Mouse (Mus musculus) CH12.LX (cell line): ENCODE data around the gene D130043K22Rik. TPM values are rescaled to one million over a fixed set of nuclear protein-coding genes. Genes with fewer than 3 reads are reported as not detected.

Experiments
- DNase-seq: peaks from one replicate; pipeline ENCODE4 v3.0.0-alpha.2; 2013; ENCODE audit errors: extremely low read depth
- H3K27ac ChIP-seq: 2 replicates; pipeline ENCODE4 v1.5.1; 2012; ENCODE audit warnings: low read depth, mild to moderate bottlenecking, control low read depth, moderate library complexity; ENCODE audit not compliant: insufficient read depth
- H3K27me3 ChIP-seq: replicated peaks from 2 replicates; pipeline ENCODE3; 2012; ENCODE audit warnings: inconsistent platforms
- H3K36me3 ChIP-seq, 2 experiments: replicated peaks in 1 of 2; 2 replicates each; pipeline versions ENCODE3 to v1.6.1; 2012; ENCODE audit warnings: inconsistent platforms in 1 of 2, low read length in 1 of 2, mild to moderate bottlenecking in 1 of 2, mixed read lengths in 1 of 2, moderate library complexity in 1 of 2; ENCODE audit not compliant: control insufficient read depth in 1 of 2, insufficient read depth in 1 of 2
- H3K4me1 ChIP-seq, 2 experiments: 2 replicates each; pipeline ENCODE4 v1.6.1; 2012; ENCODE audit warnings: inconsistent platforms in 1 of 2, moderate library complexity in 1 of 2; ENCODE audit not compliant: insufficient read depth in 2 of 2, control insufficient read depth in 1 of 2
- H3K4me2 ChIP-seq: 2 replicates; pipeline ENCODE4 v1.6.1; 2012; ENCODE audit warnings: low read depth, mild to moderate bottlenecking, control low read depth; ENCODE audit not compliant: poor library complexity, insufficient read depth, severe bottlenecking
- H3K4me3 ChIP-seq, 3 experiments: fragments of 150-350 bp in 1 of 3; sonication (generic) in 1 of 3; replicated peaks in 1 of 3; 2 replicates each; pipeline versions ENCODE3 to v1.5.1; 2011 to 2012; ENCODE audit warnings: low read depth in 2 of 3, low read length in 2 of 3, mild to moderate bottlenecking in 2 of 3, moderate library complexity in 2 of 3, control low read depth in 1 of 3, improper control_type of control experiment in 1 of 3, inconsistent platforms in 1 of 3, mixed read lengths in 1 of 3; ENCODE audit not compliant: poor library complexity in 1 of 3
- H3K79me2 ChIP-seq: replicated peaks from 2 replicates; pipeline ENCODE4 v1.6.1; 2012; ENCODE audit warnings: mild to moderate bottlenecking, moderate library complexity; ENCODE audit not compliant: control insufficient read depth, poor library complexity, insufficient read depth, severe bottlenecking; ENCODE audit errors: extremely low read depth
- H3K9ac ChIP-seq: 2 replicates; pipeline ENCODE4 v1.6.1; 2012; ENCODE audit warnings: low read depth, mild to moderate bottlenecking, control low read depth, moderate library complexity; ENCODE audit not compliant: insufficient read depth
- H3K9me3 ChIP-seq: replicated peaks from 2 replicates; pipeline ENCODE3; 2012; ENCODE audit warnings: low read length, inconsistent platforms, mixed read lengths
- CHD1 ChIP-seq: IDR thresholded peaks from 2 replicates; pipeline ENCODE4 v1.6.1; 2012; ENCODE audit warnings: low read depth, low read length, improper control_type of control experiment, inconsistent platforms
- CHD2 ChIP-seq: IDR thresholded peaks from 2 replicates; pipeline ENCODE4 v1.6.1; 2011; ENCODE audit warnings: low read length, improper control_type of control experiment
- E2F4 ChIP-seq: IDR thresholded peaks from 2 replicates; pipeline ENCODE4 v1.6.1; 2011; ENCODE audit warnings: low read depth, low read length, improper control_type of control experiment; ENCODE audit not compliant: insufficient replicate concordance
- ETS1 ChIP-seq: conservative IDR thresholded peaks from 2 replicates; pipeline ENCODE4 v1.6.1; 2012; ENCODE audit warnings: low read depth, mild to moderate bottlenecking, inconsistent platforms, low read length, improper control_type of control experiment, moderate library complexity
- GABPA ChIP-seq: IDR thresholded peaks from 2 replicates; pipeline ENCODE4 v1.6.1; 2012; ENCODE audit warnings: low read depth, low read length, improper control_type of control experiment, inconsistent platforms; ENCODE audit not compliant: insufficient replicate concordance
- HCFC1 ChIP-seq: IDR thresholded peaks from 2 replicates; pipeline ENCODE4 v1.6.1; 2012; ENCODE audit warnings: low read depth, mild to moderate bottlenecking, inconsistent platforms, low read length, improper control_type of control experiment
- IRF4 ChIP-seq: IDR thresholded peaks from 2 replicates; pipeline ENCODE4 v1.6.1; 2014; ENCODE audit warnings: low read depth, mild to moderate bottlenecking, inconsistent platforms, low read length, improper control_type of control experiment
- JUN ChIP-seq: IDR thresholded peaks from 2 replicates; pipeline ENCODE4 v1.6.1; 2011; ENCODE audit warnings: low read depth, mild to moderate bottlenecking, low read length, improper control_type of control experiment, moderate library complexity; ENCODE audit not compliant: insufficient read depth
- KAT2A ChIP-seq: IDR thresholded peaks from 2 replicates; pipeline ENCODE4 v1.6.1; 2012; ENCODE audit warnings: low read length, improper control_type of control experiment, inconsistent platforms; ENCODE audit not compliant: insufficient replicate concordance
- MAZ ChIP-seq: IDR thresholded peaks from 2 replicates; pipeline ENCODE4 v1.6.1; 2012; ENCODE audit warnings: low read depth, mild to moderate bottlenecking, inconsistent platforms, low read length, improper control_type of control experiment, moderate library complexity
- MEF2A ChIP-seq: IDR thresholded peaks from 2 replicates; pipeline ENCODE4 v1.6.1; 2014; ENCODE audit warnings: low read depth, mild to moderate bottlenecking, inconsistent platforms, low read length, improper control_type of control experiment, borderline replicate concordance
- MXI1 ChIP-seq: IDR thresholded peaks from 2 replicates; pipeline ENCODE4 v1.6.1; 2011; ENCODE audit warnings: mild to moderate bottlenecking, low read depth, low read length, improper control_type of control experiment
- MYC ChIP-seq: IDR thresholded peaks from 2 replicates; pipeline ENCODE4 v1.6.1; 2011; ENCODE audit warnings: low read depth, mild to moderate bottlenecking, improper control_type of control experiment, low read length
- NELFE ChIP-seq: IDR thresholded peaks from 2 replicates; pipeline ENCODE4 v1.6.1; 2011; ENCODE audit warnings: low read depth, low read length, improper control_type of control experiment
- NRF1 ChIP-seq: IDR thresholded peaks from 2 replicates; pipeline ENCODE4 v1.6.1; 2014; ENCODE audit warnings: low read depth, mild to moderate bottlenecking, inconsistent platforms, low read length, improper control_type of control experiment, moderate library complexity
- POLR2A ChIP-seq: IDR thresholded peaks from 2 replicates; pipeline ENCODE4 v1.6.1; 2011; ENCODE audit warnings: low read depth, mild to moderate bottlenecking, improper control_type of control experiment, low read length
- POLR2AphosphoS2 ChIP-seq: IDR thresholded peaks from 2 replicates; pipeline ENCODE4 v1.6.1; 2011; ENCODE audit warnings: low read depth, low read length, improper control_type of control experiment
- RCOR1 ChIP-seq: conservative IDR thresholded peaks from 2 replicates; pipeline ENCODE4 v1.6.1; 2012; ENCODE audit warnings: low read depth, mild to moderate bottlenecking, inconsistent platforms, low read length, improper control_type of control experiment
- SIN3A ChIP-seq: IDR thresholded peaks from 2 replicates; pipeline ENCODE4 v1.6.1; 2012; ENCODE audit warnings: low read length, improper control_type of control experiment, inconsistent platforms
- TBP ChIP-seq: conservative IDR thresholded peaks from 2 replicates; pipeline ENCODE4 v1.6.1; 2011; ENCODE audit warnings: low read depth, low read length, improper control_type of control experiment
- TCF12 ChIP-seq: IDR thresholded peaks from 2 replicates; pipeline ENCODE4 v1.6.1; 2014; ENCODE audit warnings: low read depth, mild to moderate bottlenecking, inconsistent platforms, low read length, improper control_type of control experiment
- ZMIZ1 ChIP-seq: IDR thresholded peaks from 2 replicates; pipeline ENCODE4 v1.6.1; 2012; ENCODE audit warnings: low read depth, mild to moderate bottlenecking, inconsistent platforms, low read length, improper control_type of control experiment
- dilution Hi-C: fragments of 300-500 bp; cut with MboI; formaldehyde crosslinking; loops from 2 replicates; pipeline ENCODE4 v1.14.3; 2020; ENCODE audit warnings: low sequenced_read_pairs; ENCODE audit not compliant: extremely low pct_unique_long_range_greater_than_20kb, extremely low pct_ligation_motif_present
- in situ Hi-C: fragments of 300-500 bp; cut with MboI; formaldehyde crosslinking; loops from 3 replicates; pipeline ENCODE4 v1.14.3; 2019; ENCODE audit warnings: low sequenced_read_pairs, low pct_ligation_motif_present, low pct_unique_long_range_greater_than_20kb, mixed read lengths
- polyA plus RNA-seq: library from polyadenylated mRNA; unstranded; fragments of >175 nt; gene quantifications from 2 replicates; pipeline ENCODE4 v1.2.1, GENCODE M21; 2012; ENCODE audit warnings: low read depth; ENCODE audit not compliant: insufficient read length
- total RNA-seq, 2 experiments: library from RNA; depleted of rRNA; stranded (reverse); fragments of 300-350 nt in 1 of 2; fragments of >200 nt in 1 of 2; gene quantifications; 2 replicates each; pipeline ENCODE4 v1.2.3; 2012 to 2014

D130043K22Rik gene
- total and polyA plus RNA-seq, 3 experiments: 0.04 to 0.25 (median 0.05) TPM

- Histone ChIP-seq H3K27ac (peak overlapping the region; percentile 93), H3K9me3 (no peaks in the 10 kb centered on the region), H3K79me2 (peaks cover 37% of the 10 kb centered on the region), H3K9ac (peak overlapping the region; percentile 97), H3K36me3 (peaks cover 8 to 14% of the 10 kb centered on the region in 2 experiments), H3K4me2 (peak overlapping the region; percentile 52; the same call in 1 of the 2 replicates), H3K4me1 (peaks cover 5 to 17% of the 10 kb centered on the region in 2 experiments; a peak in 3 of 4 replicates), H3K27me3 (no peaks in the 10 kb centered on the region), H3K4me3 (peak overlapping the region; percentile 87 to 97 (median 91))
- TF ChIP-seq CHD1 (peak; percentile 100), NELFE (peak; percentile 100), POLR2A (peak; percentile 99), RCOR1 (no peak; the same call in 1 of the 2 replicates), GABPA (peak; percentile 51; the same call in 1 of the 2 replicates), TBP (peak; percentile 93), HCFC1 (peak; percentile 79), IRF4 (no peak; the same call in 1 of the 2 replicates), KAT2A (0 out of 2 replicates have a peak, but pooled peaks have one; percentile 13), ETS1 (no peak; the same call in 1 of the 2 replicates), MAZ (peak; percentile 97), E2F4 (0 out of 2 replicates have a peak, but pooled peaks have one; percentile 69), CHD2 (no peak; the same call in 1 of the 2 replicates), MYC (peak; percentile 70; the same call in 1 of the 2 replicates), SIN3A (peak; percentile 96), MEF2A (peak; percentile 24; the same call in 1 of the 2 replicates), NRF1 (peak; percentile 95), MXI1 (0 out of 2 replicates have a peak, but pooled peaks have one; percentile 15), TCF12 (peak; percentile 90), JUN (no peak; the same call in 1 of the 2 replicates), ZMIZ1 (peak; percentile 98), POLR2AphosphoS2 (peak; percentile 98)
- in situ Hi-C loops (no loop called here), dilution Hi-C loops (no loop called here)
- peak; percentile 97 for DNase-seq
These were observed 44.1 kb upstream of the D130043K22Rik start for GRCm38 (mm10) chr13:24800674-24801307.
